ENCODE assay signal across 22 mouse cellular contexts in genomic region chr13:25675208-25675607, GRCm38 (mm10).
"Had no signal": no experiment of that assay in that cellular context is flagged by ENCODE, and none has a peak within 500 bp of the region (broad histone marks: within the 10 kb centered on the region; RNA-seq: fewer than 3 reads in every experiment).

No protein-coding gene starts in this region.

- H3K9ac ChIP-seq: limb, embryonic 12.5 days; limb, embryonic 15.5 days; liver, embryonic 14.5 days; liver, postnatal 0 days; lung, embryonic 14.5 days; midbrain, embryonic 12.5 days; midbrain, embryonic 15.5 days; neural tube, embryonic 12.5 days; neural tube, embryonic 15.5 days had no signal

- H3K4me2 ChIP-seq: limb, embryonic 12.5 days; limb, embryonic 15.5 days; liver, embryonic 11.5 days; lung, embryonic 14.5 days; midbrain, embryonic 12.5 days; midbrain, embryonic 15.5 days; neural tube, embryonic 12.5 days; neural tube, embryonic 15.5 days had no signal

- H3K4me3 ChIP-seq: limb, embryonic 12.5 days; limb, embryonic 15.5 days; midbrain, embryonic 12.5 days; midbrain, embryonic 15.5 days; neural tube, embryonic 12.5 days; neural tube, embryonic 15.5 days had no signal

- H3K27me3 ChIP-seq: limb, embryonic 12.5 days; limb, embryonic 15.5 days; midbrain, embryonic 12.5 days; midbrain, embryonic 15.5 days; neural tube, embryonic 12.5 days; neural tube, embryonic 15.5 days had no signal

- H3K36me3 ChIP-seq: limb, embryonic 12.5 days; limb, embryonic 15.5 days; midbrain, embryonic 12.5 days; midbrain, embryonic 15.5 days; neural tube, embryonic 12.5 days; neural tube, embryonic 15.5 days had no signal

- ATAC-seq: liver, postnatal 0 days; lung, postnatal 0 days; midbrain, embryonic 15.5 days had no signal

- H3K27ac ChIP-seq: limb, embryonic 12.5 days; limb, embryonic 15.5 days; liver, embryonic 14.5 days; macrophage; midbrain, embryonic 12.5 days; midbrain, embryonic 15.5 days; neural tube, embryonic 12.5 days; neural tube, embryonic 15.5 days; stomach, postnatal 0 days had no signal

- DNase-seq: kidney, postnatal 14 days; kidney, postnatal 4 days; left cerebral cortex, postnatal 4 days; liver, postnatal 0 days; lung, embryonic 14.5 days; right cerebral cortex, adult 18-20 months; right cerebral cortex, postnatal 14 days; right cerebral cortex, postnatal 4 days; thymus, adult 2 months; thymus, postnatal 14 days; thymus, postnatal 4 days had no signal

- H3K4me1 ChIP-seq: limb, embryonic 12.5 days; limb, embryonic 15.5 days; midbrain, embryonic 12.5 days; midbrain, embryonic 15.5 days; neural tube, embryonic 12.5 days; neural tube, embryonic 15.5 days had no signal

- H3K9me3 ChIP-seq: limb, embryonic 12.5 days; limb, embryonic 15.5 days; midbrain, embryonic 12.5 days; midbrain, embryonic 15.5 days; neural tube, embryonic 12.5 days; neural tube, embryonic 15.5 days had no signal
